Mouse (Mus musculus): Measurements from ENCODE around the gene 4930412O13Rik.

- no peak for TF ChIP-seq CHD2 (IDR thresholded peaks at IDR 0.05; ENCODE audit: low read depth, low read length)
- TF ChIP-seq ZC3H11A (IDR thresholded peaks at IDR 0.05; ENCODE audit: borderline replicate concordance, low read depth, low read length) = no peak
- no peak for TF ChIP-seq HCFC1 (IDR thresholded peaks at IDR 0.05; ENCODE audit: borderline replicate concordance, insufficient read depth, low read length)
- no peak for TF ChIP-seq MAFK (IDR thresholded peaks at IDR 0.05; ENCODE audit: insufficient read depth, low read depth, low read length)
- TF ChIP-seq ZNF384 (IDR thresholded peaks at IDR 0.05; ENCODE audit: low read depth, low read length) = no peak
These were observed 9.9 kb downstream of the 4930412O13Rik start for GRCm38 (mm10) chr2:9890906-9891305.

Data from ES-E14 (cell line).